Mouse (Mus musculus): ENCODE data around the gene Nat8l.

DNA sequence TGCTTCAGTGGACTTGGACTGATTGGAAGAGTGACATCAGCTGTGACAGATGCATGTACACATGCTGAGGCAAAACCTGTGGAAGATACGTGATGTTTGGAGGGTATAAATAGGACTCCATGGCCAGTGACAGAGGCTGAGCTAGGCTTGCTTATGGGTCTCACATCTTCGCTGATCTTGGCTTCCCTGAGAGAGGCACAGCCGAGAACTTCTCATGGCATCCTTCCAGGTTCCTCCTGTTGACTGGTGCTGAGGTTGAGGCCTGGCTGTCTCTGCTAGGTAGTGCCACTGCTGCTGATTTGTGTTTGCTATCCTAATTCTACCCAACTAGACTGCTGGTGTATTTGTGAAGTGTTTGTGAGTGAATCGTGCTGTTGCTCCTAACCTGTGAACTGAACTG lies 23.2 kb downstream of the Nat8l start:
- TF ChIP-seq ZC3H11A (IDR thresholded peaks at IDR 0.05; ENCODE audit: borderline replicate concordance, low read depth, low read length), result no peak
- no peak for TF ChIP-seq HCFC1 (IDR thresholded peaks at IDR 0.05; ENCODE audit: borderline replicate concordance, insufficient read depth, low read length)
